In genomic region chr5:32854818-32855217, GRCm38 (mm10) we compare ENCODE assay signal across 9 mouse cellular contexts. TPM values are rescaled to one million over a fixed set of nuclear protein-coding genes. Genes with fewer than 3 reads are reported as not detected.
DNase-seq lines count a peak whose midpoint lies in the region; ATAC-seq lines count a peak whose summit lies in the region.
"Had no signal": no experiment of that assay in that cellular context is flagged by ENCODE, and none has a peak within 500 bp of the region (broad histone marks: within the 10 kb centered on the region; RNA-seq: fewer than 3 reads in every experiment).

No protein-coding gene starts in this region.

- 80% methylated on average over 4 of the region's 4 CpGs for WGBS in forebrain, embryonic 12.5 days
- 84% methylated on average over 4 of the region's 4 CpGs for WGBS in forebrain, embryonic 16.5 days
- 83% methylated on average over 4 of the region's 4 CpGs for WGBS in limb, embryonic 13.5 days
- 89% methylated on average over 4 of the region's 4 CpGs for WGBS in neural tube, embryonic 13.5 days

- 0 out of 2 replicates have a peak overlapping the region, but pooled peaks have one; percentile 22 for H3K9ac ChIP-seq in forebrain, embryonic 12.5 days
- no peak overlapping the region for H3K9ac ChIP-seq in forebrain, embryonic 16.5 days (replicated peaks; ENCODE audit: low read depth, low read length)
- no peak overlapping the region for H3K9ac ChIP-seq in limb, embryonic 13.5 days
- H3K9ac ChIP-seq in neural tube, embryonic 13.5 days, result 0 out of 2 replicates have a peak overlapping the region, but pooled peaks have one; percentile 58

- no peak for DNase-seq in gastrocnemius, postnatal 10 days
- no peak for DNase-seq in cerebellum, postnatal 4 days (ENCODE audit: low spot score in 2 of 2)

- H3K27me3 ChIP-seq in forebrain, embryonic 12.5 days, result no peaks in the 10 kb centered on the region
- no peaks in the 10 kb centered on the region for H3K27me3 ChIP-seq in forebrain, embryonic 16.5 days (replicated peaks; ENCODE audit: control insufficient read depth, insufficient read depth, low read length)
- no peaks in the 10 kb centered on the region for H3K27me3 ChIP-seq in megakaryocyte, embryonic 14.5 days (replicated peaks)
- no peaks in the 10 kb centered on the region for H3K27me3 ChIP-seq in limb, embryonic 13.5 days
- H3K27me3 ChIP-seq in neural tube, embryonic 13.5 days, result no peaks in the 10 kb centered on the region

- no peak overlapping the region for H3K4me3 ChIP-seq in forebrain, embryonic 12.5 days (replicated peaks)
- no peak overlapping the region for H3K4me3 ChIP-seq in forebrain, embryonic 16.5 days (replicated peaks; ENCODE audit: low read length)
- peak overlapping the region; percentile 93 for H3K4me3 ChIP-seq in megakaryocyte, embryonic 14.5 days (replicated peaks)
- H3K4me3 ChIP-seq in limb, embryonic 13.5 days, result no peak overlapping the region
- H3K4me3 ChIP-seq in neural tube, embryonic 13.5 days, result no peak overlapping the region

- H3K4me2 ChIP-seq in forebrain, embryonic 12.5 days, result no peak overlapping the region
- no peak overlapping the region for H3K4me2 ChIP-seq in forebrain, embryonic 16.5 days (ENCODE audit: low read length)
- H3K4me2 ChIP-seq in limb, embryonic 13.5 days (replicated peaks), result peak overlapping the region; percentile 83; the same call in 1 of the 2 replicates
- H3K4me2 ChIP-seq in neural tube, embryonic 13.5 days, result no peak overlapping the region

- ATAC-seq in forebrain, embryonic 12.5 days (ENCODE audit: low FRiP score), result no peak
- ATAC-seq in forebrain, embryonic 16.5 days, result no peak
- ATAC-seq in megakaryocyte, adult 5-6 weeks (ENCODE audit: poor library complexity, severe bottlenecking), result no peak
- no peak for ATAC-seq in limb, embryonic 13.5 days (ENCODE audit: low FRiP score, low read depth)
- ATAC-seq in neural tube, embryonic 13.5 days (ENCODE audit: low read depth), result no peak

- H3K27ac ChIP-seq in forebrain, embryonic 12.5 days, result no peak overlapping the region
- H3K27ac ChIP-seq in forebrain, embryonic 16.5 days (ENCODE audit: low read length), result no peak overlapping the region
- no peak overlapping the region; the same call in 1 of the 2 replicates for H3K27ac ChIP-seq in limb, embryonic 13.5 days
- peak overlapping the region; percentile 72 for H3K27ac ChIP-seq in neural tube, embryonic 13.5 days (replicated peaks)

- peaks cover 29% of the 10 kb centered on the region for H3K4me1 ChIP-seq in forebrain, embryonic 12.5 days
- peaks cover 30% of the 10 kb centered on the region for H3K4me1 ChIP-seq in forebrain, embryonic 16.5 days (replicated peaks; ENCODE audit: control insufficient read depth, insufficient read depth, low read length)
- H3K4me1 ChIP-seq in megakaryocyte, embryonic 14.5 days, result peaks cover 44% of the 10 kb centered on the region
- peaks cover 30% of the 10 kb centered on the region for H3K4me1 ChIP-seq in limb, embryonic 13.5 days
- H3K4me1 ChIP-seq in neural tube, embryonic 13.5 days (replicated peaks), result peaks cover 36% of the 10 kb centered on the region

- H3K36me3 ChIP-seq in forebrain, embryonic 12.5 days (replicated peaks), result 0 out of 2 replicates have a peak, but pooled peaks cover 7% of the 10 kb centered on the region
- peaks cover 3% of the 10 kb centered on the region; the same call in 1 of the 2 replicates for H3K36me3 ChIP-seq in forebrain, embryonic 16.5 days (ENCODE audit: control insufficient read depth, insufficient read depth)
- H3K36me3 ChIP-seq in megakaryocyte, embryonic 14.5 days (replicated peaks; ENCODE audit: low read length), result peaks cover 17% of the 10 kb centered on the region
- H3K36me3 ChIP-seq in limb, embryonic 13.5 days, result peaks cover 17% of the 10 kb centered on the region
- H3K36me3 ChIP-seq in neural tube, embryonic 13.5 days, result 0 out of 2 replicates have a peak, but pooled peaks cover 8% of the 10 kb centered on the region

- no peaks in the 10 kb centered on the region for H3K9me3 ChIP-seq in forebrain, embryonic 12.5 days
- H3K9me3 ChIP-seq in forebrain, embryonic 16.5 days (ENCODE audit: control insufficient read depth, low read length), result no peaks in the 10 kb centered on the region
- H3K9me3 ChIP-seq in megakaryocyte, embryonic 14.5 days, result no peaks in the 10 kb centered on the region
- no peaks in the 10 kb centered on the region for H3K9me3 ChIP-seq in limb, embryonic 13.5 days
- H3K9me3 ChIP-seq in neural tube, embryonic 13.5 days, result no peaks in the 10 kb centered on the region

RNA-seq across cellular contexts. Expression of gene Prr14l, which starts 0.8 kb away (rescaled TPM):
- polyA plus RNA-seq in forebrain, embryonic 12.5 days (2016; fragmentation: Nextera tagmentation; extraction: Ambion mirVana), result 14.2 and 18.5 TPM in 2 replicates
- polyA plus RNA-seq in forebrain, embryonic 16.5 days (2015; fragmentation: Nextera tagmentation; extraction: Ambion mirVana), result 12.1 and 17.6 TPM in 2 replicates
- polyA plus RNA-seq in megakaryocyte, embryonic 14.5 days (2012; ENCODE audit: insufficient read depth, low replicate concordance), result 0.36 and 1.3 TPM in 2 replicates
- total RNA-seq in megakaryocyte, adult 5-6 weeks (2015), result 30.9 and 34.4 TPM in 2 replicates
- 27.7 and 48.4 TPM in 2 replicates for total RNA-seq in megakaryocyte, adult 5-6 weeks (2017)
- polyA plus RNA-seq in limb, embryonic 13.5 days (2015; fragmentation: Nextera tagmentation; extraction: Ambion mirVana), result 12.2 and 13.3 TPM in 2 replicates
- 8.2 and 9.7 TPM in 2 replicates for polyA plus RNA-seq in neural tube, embryonic 13.5 days (2015; fragmentation: Nextera tagmentation; extraction: Ambion mirVana)
- total RNA-seq in gastrocnemius, postnatal 10 days (2021), result 10 to 100 TPM in 1 of 2 experiments, 1 to 10 TPM in 1; 8.2 to 10.0 TPM

RNA-seq across cellular contexts. Expression of gene Depdc5, which starts 8.7 kb away (rescaled TPM):
- 39.6 and 40.2 TPM in 2 replicates for polyA plus RNA-seq in forebrain, embryonic 12.5 days (2016; fragmentation: Nextera tagmentation; extraction: Ambion mirVana)
- 32.1 and 33.2 TPM in 2 replicates for polyA plus RNA-seq in forebrain, embryonic 16.5 days (2015; fragmentation: Nextera tagmentation; extraction: Ambion mirVana)
- 0.47 and 0.94 TPM in 2 replicates for polyA plus RNA-seq in megakaryocyte, embryonic 14.5 days (2012; ENCODE audit: insufficient read depth, low replicate concordance)
- 23.2 and 27.1 TPM in 2 replicates for total RNA-seq in megakaryocyte, adult 5-6 weeks (2015)
- 25.9 and 27.7 TPM in 2 replicates for total RNA-seq in megakaryocyte, adult 5-6 weeks (2017)
- polyA plus RNA-seq in limb, embryonic 13.5 days (2015; fragmentation: Nextera tagmentation; extraction: Ambion mirVana), result 23.4 and 24.0 TPM in 2 replicates
- polyA plus RNA-seq in neural tube, embryonic 13.5 days (2015; fragmentation: Nextera tagmentation; extraction: Ambion mirVana), result 28.0 and 29.6 TPM in 2 replicates
- 10 to 100 TPM; 14.2 to 14.5 TPM for total RNA-seq in gastrocnemius, postnatal 10 days (2021)

RNA-seq across cellular contexts. Expression of gene Gm20671, which starts 27.9 kb away (rescaled TPM):
- not detected in 2 replicates for polyA plus RNA-seq in forebrain, embryonic 12.5 days (2016; fragmentation: Nextera tagmentation; extraction: Ambion mirVana)
- polyA plus RNA-seq in forebrain, embryonic 16.5 days (2015; fragmentation: Nextera tagmentation; extraction: Ambion mirVana), result not detected in 2 replicates
- 1.2 TPM in 1 of 2 replicates, not detected in the other for polyA plus RNA-seq in megakaryocyte, embryonic 14.5 days (2012; ENCODE audit: insufficient read depth, low replicate concordance)
- not detected in 2 replicates for total RNA-seq in megakaryocyte, adult 5-6 weeks (2015)
- 1.2 TPM in 1 of 2 replicates, not detected in the other for total RNA-seq in megakaryocyte, adult 5-6 weeks (2017)
- not detected in 2 replicates for polyA plus RNA-seq in limb, embryonic 13.5 days (2015; fragmentation: Nextera tagmentation; extraction: Ambion mirVana)
- not detected in 2 replicates for polyA plus RNA-seq in neural tube, embryonic 13.5 days (2015; fragmentation: Nextera tagmentation; extraction: Ambion mirVana)
- not detected for total RNA-seq in gastrocnemius, postnatal 10 days (2021)
- total RNA-seq: layer of hippocampus, postnatal 36 days had no signal

Comparison
In these comparisons a context has a peak if more than half of its experiments do, and no peak if none do; other contexts are left out.
1. H3K9ac ChIP-seq: peak in forebrain, embryonic 12.5 days (single experiment) and neural tube, embryonic 13.5 days (single experiment); none in forebrain, embryonic 16.5 days (single experiment) and limb, embryonic 13.5 days (single experiment).
2. RNA of gene Depdc5, which starts 8.7 kb away (polyA plus RNA-seq): 39.6 to 40.2 TPM in forebrain, embryonic 12.5 days, 32.1 to 33.2 TPM in forebrain, embryonic 16.5 days, 28.0 to 29.6 TPM in neural tube, embryonic 13.5 days and 23.4 to 24.0 TPM in limb, embryonic 13.5 days; 0.47 to 0.94 TPM in megakaryocyte, embryonic 14.5 days; every median in the first group is over 10 times any median in the second.